Mouse (Mus musculus) right cerebral cortex, postnatal 4 days (tissue): ENCODE measurements around the gene Abhd14a.
A peak's percentile ranks its signal among the peaks of the same experiment; 100 is the strongest.
"Not testable (repeated sequence)": the region's sequence is repeated elsewhere in the genome, so short reads cannot be mapped to it uniquely, and the experiment has no call there.

Experiments used
- DNase-seq: peaks from one replicate; pipeline ENCODE4 v3.0.0-alpha.2; 2022

Gene Abhd14a

DNA sequence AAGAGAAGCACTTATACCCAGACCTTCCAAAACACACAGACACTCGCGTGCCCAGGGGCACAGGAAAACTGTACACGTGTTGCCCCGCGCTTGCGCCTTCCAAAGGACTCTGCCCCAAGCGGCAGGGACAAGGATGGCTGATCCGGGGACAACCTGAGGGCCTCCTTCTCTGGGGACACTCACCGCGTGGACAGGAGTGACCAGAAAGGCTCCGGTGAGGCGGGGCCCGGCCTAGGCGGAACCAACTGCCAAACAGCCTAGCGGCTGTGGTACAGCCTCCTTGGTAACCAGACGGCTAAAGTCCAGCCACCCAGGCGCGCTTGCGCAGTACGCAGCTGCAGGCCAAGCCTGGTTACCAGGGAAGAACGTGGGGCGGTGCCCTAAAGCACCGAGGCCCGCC lies at the start of gene Abhd14a, which contains the start of gene Abhd14b:
TSS of gene Abhd14a (minus strand) at position 331 of the 400 bp plus-strand sequence.
TSS of gene Abhd14b (plus strand) at position 112 of the 400 bp plus-strand sequence.
- peak; percentile 88 for DNase-seq

- DNase-seq: not testable (repeated sequence)
Measured at GRCm38 (mm10) chr9:106487602-106488001, 40.1 kb upstream of the Abhd14a start.

- DNase-seq: no peak
Measured at GRCm38 (mm10) chr9:106485076-106485475, 37.6 kb upstream of the Abhd14a start.

DNA sequence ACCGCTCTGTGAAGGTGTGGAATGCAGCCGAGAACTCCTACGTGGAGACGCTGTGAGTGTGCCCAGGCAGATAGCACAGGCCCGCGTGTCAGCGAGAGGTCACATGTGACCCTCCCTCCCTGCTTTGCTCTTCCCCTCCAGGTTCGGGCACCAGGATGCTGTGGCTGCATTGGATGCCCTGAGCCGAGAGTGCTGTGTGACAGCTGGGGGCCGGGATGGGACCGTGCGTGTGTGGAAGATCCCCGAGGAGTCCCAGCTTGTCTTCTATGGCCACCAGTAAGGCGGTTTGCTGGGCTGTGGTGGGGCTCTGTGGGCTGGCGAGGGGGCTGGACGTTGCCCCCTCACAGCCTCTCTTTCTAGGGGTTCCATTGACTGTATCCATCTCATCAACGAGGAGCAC lies 36.1 kb upstream of the Abhd14a start:
- DNase-seq: no peak

- no peak for DNase-seq
Measured at GRCm38 (mm10) chr9:106483136-106483535, 35.7 kb upstream of the Abhd14a start.

DNA sequence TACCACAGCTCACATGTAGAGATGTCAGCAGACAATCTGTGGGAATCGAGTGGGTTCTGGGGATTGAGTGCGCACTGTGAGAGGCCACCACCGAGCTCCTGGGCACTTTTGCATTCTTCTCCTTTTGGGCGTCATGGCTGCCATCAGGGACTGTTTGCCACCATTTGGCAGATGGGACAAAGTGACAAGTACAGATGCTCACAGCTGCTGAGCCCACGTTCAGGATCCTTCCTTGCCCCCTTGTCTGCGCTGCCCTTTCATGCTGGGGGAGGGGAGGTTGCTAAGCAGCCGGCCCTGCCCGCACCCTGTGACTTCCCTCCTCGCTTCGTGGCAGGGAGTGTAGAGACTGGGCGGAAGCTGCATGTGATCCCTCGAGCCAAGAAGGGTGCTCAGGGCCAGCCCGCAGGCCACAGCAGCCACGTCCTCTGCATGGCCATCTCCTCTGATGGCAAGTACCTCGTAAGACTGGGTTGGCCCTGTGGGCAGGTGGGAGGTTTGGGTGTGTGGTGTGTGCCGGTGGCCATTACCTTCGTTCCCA lies 35.2 kb upstream of the Abhd14a start:
- DNase-seq: no peak

DNA sequence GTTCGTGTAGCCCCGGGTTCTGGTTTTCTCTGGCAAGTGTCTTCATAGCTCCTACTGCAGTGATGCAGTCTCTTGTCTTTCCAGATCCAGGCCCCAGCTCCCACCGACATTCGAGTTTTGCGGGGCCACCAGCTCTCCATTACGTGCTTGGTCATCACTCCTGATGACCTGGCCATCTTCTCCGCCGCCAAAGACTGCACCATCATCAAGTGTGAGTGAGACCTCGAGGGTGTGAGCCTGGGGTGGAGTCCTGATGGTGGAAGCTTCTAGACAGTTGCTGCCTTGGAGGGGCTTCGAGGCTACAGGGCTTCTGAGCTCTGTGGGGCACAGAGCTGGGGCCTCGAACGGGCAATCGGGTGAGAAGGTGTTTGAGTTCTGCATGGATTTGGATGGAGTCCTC lies 34.2 kb upstream of the Abhd14a start:
- no peak for DNase-seq

- DNase-seq: no peak
Measured at GRCm38 (mm10) chr9:106481075-106481474, 33.6 kb upstream of the Abhd14a start.

- DNase-seq: no peak
Measured at GRCm38 (mm10) chr9:106480541-106480940, 33.1 kb upstream of the Abhd14a start.

DNA sequence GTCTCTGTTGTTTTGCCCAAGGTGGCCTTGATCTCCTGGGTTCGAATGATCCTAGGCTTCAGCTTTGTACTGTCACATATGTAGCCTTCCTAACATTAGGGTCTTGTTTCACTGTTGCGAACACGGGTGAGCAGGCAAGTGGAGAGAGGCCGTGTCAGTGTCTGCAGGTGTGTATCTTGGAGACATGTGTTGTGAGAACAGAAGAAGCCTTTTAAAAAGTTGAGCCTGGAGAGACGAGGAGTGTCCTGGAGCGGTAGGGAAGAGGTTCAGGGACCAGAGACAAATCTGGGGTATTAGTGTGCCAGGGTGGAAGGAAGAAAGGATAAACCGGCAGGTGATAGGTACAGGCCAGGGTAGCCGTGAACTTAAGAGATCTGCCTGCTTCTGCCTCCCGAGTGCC lies 30.6 kb upstream of the Abhd14a start:
- DNase-seq: no peak

- DNase-seq: peak; percentile 3
Measured at GRCm38 (mm10) chr9:106477649-106478048, 30.2 kb upstream of the Abhd14a start.

DNA sequence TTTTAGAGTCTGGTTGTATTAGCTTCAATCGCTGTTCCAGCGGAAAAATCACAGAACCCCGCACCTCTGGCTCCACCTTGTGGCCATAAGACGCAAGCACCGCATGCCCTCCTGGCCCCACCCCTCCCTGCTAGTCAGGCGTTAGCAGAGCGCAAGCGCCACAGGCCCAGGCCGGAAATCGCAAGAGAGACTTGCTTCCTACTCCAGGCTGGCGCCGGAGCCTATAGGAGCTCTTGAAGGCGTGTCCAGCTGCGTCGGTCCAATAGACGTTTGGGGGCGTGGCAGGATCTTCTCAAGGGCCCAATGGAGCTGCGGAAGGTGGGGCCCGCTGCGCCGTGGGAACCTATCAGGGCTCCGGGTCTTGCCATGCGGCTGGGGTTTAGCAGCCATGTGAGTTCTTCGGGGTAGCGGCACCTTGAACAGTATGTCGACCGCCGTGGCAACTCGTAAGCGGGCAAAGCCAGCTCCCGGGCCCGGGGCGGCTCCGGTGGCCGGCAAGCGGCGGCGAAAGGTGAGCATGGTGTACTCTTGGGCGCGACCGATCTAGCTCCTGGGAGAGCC lies 29.5 kb upstream of the Abhd14a start, which contains the start of gene Parp3:
TSS of gene Parp3 (minus strand) at position 26 of the 561 bp plus-strand sequence.
- peak; percentile 95 for DNase-seq

DNA sequence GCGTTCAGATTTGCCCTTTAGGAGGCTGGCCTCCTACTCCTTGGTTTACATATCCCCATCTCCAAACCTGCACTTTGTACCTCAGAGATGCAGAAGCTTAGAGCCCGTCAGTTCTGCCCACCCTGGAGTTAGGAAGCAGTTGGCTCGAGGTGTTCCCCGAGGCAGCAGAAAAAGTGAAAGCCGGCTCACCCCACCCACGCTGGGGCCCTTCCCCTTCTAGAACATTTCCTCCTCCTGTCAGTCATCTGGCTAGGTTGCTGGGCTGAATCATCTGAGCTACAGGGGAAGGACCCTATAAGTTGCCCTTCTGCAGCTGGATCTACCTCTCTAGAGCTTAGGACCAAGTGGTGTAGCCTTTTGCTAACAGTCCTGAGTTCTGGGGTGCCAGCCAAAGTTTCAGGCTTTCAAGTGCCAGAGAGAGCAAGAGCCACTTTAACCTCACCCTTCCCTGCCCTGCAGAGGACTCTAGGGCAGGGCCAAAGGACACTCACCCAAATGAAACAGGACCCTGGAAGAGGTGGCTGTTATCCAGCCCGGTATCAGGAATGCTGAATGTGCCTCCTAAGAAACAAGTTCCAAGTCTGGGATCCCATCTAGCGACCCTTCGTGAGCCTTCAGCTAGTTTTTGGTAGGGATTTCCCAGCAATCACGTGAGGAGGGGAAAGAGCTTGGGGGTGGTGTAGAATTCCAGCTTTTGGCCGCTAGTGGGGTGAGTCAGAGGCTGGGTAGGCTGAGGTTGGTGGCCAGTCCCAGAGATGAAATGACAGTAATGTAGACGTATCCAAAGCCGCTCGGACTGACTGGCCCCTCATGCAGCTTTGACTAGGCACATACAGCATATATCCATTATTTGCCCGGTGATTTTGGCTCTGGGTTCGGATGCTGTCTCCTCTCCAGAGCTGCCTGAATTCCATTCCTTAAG lies 28.8 kb upstream of the Abhd14a start:
- DNase-seq: peak; percentile 11

- peak; percentile 3 for DNase-seq
Measured at GRCm38 (mm10) chr9:106475663-106476001, 28.2 kb upstream of the Abhd14a start, which contains the start of gene Rrp9. Rrp9 (plus strand) TSS chr9:106475963.

DNA sequence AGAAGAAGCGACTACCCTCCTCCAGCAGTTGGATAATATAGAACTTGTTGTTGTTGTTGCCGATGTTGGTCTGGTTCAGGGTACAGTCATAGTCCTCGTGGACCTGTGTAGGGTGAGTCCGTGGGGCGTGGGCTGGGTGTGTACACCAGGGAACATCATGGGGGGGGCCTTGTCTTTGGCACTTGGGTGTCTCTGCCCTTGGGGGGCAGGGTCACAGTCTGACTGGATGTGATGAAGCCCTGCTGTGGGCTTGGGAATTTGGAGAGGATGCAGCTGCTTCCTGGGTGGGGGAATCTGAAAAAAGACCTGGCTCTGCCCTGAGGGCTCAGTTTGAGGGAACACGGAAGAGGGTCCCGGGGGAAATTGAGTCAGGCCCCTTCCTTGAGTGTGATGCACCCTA lies 27.6 kb upstream of the Abhd14a start:
- DNase-seq: peak; percentile 9

GRCm38 (mm10) chr9:106474456-106474855 lies 27.0 kb upstream of the Abhd14a start:
- peak; percentile 61 for DNase-seq

DNA sequence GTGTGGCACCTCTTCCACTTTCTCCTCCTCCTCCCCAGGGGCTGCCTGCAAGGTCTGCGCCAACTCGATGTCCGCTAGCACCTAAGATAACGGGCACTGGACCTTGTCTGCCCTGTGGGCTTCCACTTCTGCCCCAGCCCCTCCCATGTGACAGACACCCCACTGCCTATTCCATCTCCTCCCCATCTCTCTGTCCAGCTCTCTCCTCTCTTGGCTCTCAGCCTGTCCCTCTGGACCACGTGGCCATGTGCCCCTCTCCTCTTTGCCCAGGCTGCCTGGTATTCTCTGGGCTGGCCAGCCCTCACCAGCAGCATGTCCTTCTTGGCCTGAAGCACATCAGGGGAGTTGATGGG lies 26.3 kb upstream of the Abhd14a start:
- DNase-seq: peak; percentile 3

- peak; percentile 2 for DNase-seq
Measured at GRCm38 (mm10) chr9:106473081-106473752, 25.7 kb upstream of the Abhd14a start.

DNA sequence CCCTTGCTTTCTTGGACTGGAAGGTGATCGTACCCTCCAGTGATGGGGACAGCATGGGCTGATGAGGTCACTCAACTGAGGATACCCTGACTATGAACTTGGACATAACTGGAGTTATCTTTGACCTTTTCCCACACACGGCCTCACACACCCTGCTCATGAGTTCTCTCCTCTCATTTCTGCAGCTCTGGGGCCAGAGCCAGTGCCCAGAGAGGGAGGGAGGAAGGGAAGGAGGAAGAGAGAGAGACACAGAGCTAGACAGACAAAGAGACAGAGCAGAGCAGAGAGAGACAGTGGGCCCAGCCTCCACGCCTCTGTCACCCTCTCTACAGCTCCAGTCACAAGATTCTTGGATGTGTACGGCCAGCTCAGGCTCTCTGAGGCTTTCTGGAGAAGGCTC lies 24.8 kb upstream of the Abhd14a start:
- peak; percentile 0 for DNase-seq

DNA sequence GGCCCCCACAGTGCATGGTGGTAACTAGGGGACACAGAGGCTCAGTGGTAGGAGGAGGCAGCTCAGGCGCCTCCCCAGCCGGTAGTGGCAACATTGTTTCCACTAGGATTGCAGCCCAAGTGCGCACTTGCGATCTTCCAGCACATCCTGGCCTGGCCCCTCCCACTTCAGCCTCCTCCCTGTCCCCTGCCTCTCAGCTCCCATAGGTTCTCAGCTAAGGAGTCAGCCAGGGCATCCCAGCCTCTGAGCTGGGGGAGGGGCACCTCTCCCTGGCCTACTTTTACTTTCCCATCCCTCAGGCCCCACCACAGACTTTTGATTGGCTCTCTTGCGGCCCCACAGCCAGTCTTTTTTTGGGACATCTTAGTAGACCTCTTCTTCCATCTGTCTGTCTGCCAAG lies 24.4 kb upstream of the Abhd14a start:
- peak; percentile 25 for DNase-seq

DNA sequence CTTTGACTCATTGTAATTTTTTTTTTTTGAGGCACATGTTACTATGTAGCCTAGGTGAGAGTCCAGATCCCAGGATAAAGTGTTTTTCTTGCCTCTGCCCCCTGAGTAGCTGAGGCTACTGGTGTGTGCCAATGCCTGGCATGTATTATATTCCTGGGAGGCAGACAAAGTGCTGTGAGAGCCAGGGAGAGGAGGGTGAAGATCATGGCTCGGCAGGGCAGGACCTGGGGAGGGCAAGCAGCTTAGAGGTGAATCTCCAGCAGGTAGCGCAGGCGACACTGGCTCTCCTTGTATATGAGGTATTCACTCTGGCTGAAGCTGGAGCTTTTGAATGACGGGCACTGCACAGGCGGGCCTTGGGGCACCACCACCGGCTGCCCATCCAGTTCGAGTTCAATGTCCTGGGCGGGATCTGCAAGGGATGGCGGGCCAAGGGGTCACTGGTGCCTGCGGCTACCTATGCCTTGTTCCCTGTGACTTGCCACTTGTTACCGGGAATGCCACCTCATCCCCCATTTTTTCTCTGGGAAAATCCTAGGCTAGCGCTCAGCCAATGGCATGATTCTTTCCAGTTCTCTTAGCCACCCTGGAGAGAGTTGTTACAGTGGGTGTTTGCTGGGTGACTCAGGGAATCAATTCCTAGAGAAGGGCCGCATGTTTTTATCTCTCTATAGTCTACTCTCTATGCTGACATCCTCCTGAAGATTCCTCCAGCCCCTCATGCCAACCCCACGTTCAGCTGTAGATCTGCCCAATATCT lies 23.7 kb upstream of the Abhd14a start:
- DNase-seq: peak; percentile 2

GRCm38 (mm10) chr9:106469776-106470175 lies 22.3 kb upstream of the Abhd14a start:
- no peak for DNase-seq

GRCm38 (mm10) chr9:106469317-106469716 lies 21.8 kb upstream of the Abhd14a start:
- no peak for DNase-seq
